Comparison of ENCODE assay signal across 9 mouse cellular contexts in the genomic region with DNA sequence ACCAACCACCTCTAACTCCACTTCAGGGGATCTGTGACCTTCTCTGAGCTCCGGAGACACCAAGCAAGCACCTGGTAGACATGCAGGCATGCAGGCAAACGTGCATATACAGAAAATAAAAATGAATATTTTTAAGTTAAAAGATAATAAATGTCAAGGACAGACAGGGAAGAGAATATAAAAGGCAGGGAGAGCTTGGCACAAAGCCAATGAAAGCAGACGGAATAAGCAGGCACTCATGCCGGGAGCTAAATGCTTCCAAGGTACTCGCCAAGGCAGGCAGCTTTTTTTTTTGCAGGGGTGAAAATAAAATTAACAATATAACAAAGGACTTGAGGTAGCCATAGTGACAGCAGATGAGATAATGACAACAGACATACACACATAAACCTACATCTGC. TPM values are rescaled to one million over a fixed set of nuclear protein-coding genes. Genes with fewer than 3 reads are reported as not detected.
DNase-seq lines count a peak whose midpoint lies in the region; ATAC-seq lines count a peak whose summit lies in the region.
"Had no signal": no experiment of that assay in that cellular context is flagged by ENCODE, and none has a peak within 500 bp of the region (broad histone marks: within the 10 kb centered on the region; RNA-seq: fewer than 3 reads in every experiment).

No protein-coding gene starts in this region.

- H3K9ac ChIP-seq in hindbrain, embryonic 14.5 days, result no peak overlapping the region
- H3K9ac ChIP-seq in hindbrain, embryonic 16.5 days (ENCODE audit: low read depth, low read length), result no peak overlapping the region
- no peak overlapping the region for H3K9ac ChIP-seq in forebrain, embryonic 16.5 days (replicated peaks; ENCODE audit: low read depth, low read length)

- DNase-seq in hindbrain, embryonic 14.5 days (ENCODE audit: low spot score), result peak; percentile 33
- DNase-seq in right cerebral cortex, adult 18-20 months, result peak; percentile 34
- no peak for DNase-seq in right cerebral cortex, postnatal 25 days
- peak; percentile 53 for DNase-seq in testis, postnatal 10 days (ENCODE audit: low spot score)
- DNase-seq in spleen, adult 18-20 months, result no peak
- DNase-seq in ovary, postnatal 14 days (ENCODE audit: low spot score), result no peak

- H3K4me3 ChIP-seq in hindbrain, embryonic 14.5 days (replicated peaks; ENCODE audit: low read length), result no peak overlapping the region
- H3K4me3 ChIP-seq in hindbrain, embryonic 16.5 days (ENCODE audit: low read length), result no peak overlapping the region
- H3K4me3 ChIP-seq in forebrain, embryonic 16.5 days (replicated peaks; ENCODE audit: low read length), result no peak overlapping the region

- 41% methylated on average over 5 of the region's 5 CpGs for WGBS in hindbrain, embryonic 14.5 days
- WGBS in hindbrain, embryonic 16.5 days, result 31% methylated on average over 5 of the region's 5 CpGs
- 18% methylated on average over 5 of the region's 5 CpGs for WGBS in forebrain, embryonic 16.5 days

- no peak overlapping the region for H3K4me2 ChIP-seq in hindbrain, embryonic 14.5 days (replicated peaks)
- no peak overlapping the region for H3K4me2 ChIP-seq in hindbrain, embryonic 16.5 days (ENCODE audit: low read length)
- H3K4me2 ChIP-seq in forebrain, embryonic 16.5 days (ENCODE audit: low read length), result no peak overlapping the region

- H3K9me3 ChIP-seq in hindbrain, embryonic 14.5 days (ENCODE audit: control insufficient read depth, low read length), result no peaks in the 10 kb centered on the region
- H3K9me3 ChIP-seq in hindbrain, embryonic 16.5 days (ENCODE audit: control insufficient read depth, low read length), result no peaks in the 10 kb centered on the region
- no peaks in the 10 kb centered on the region for H3K9me3 ChIP-seq in forebrain, embryonic 16.5 days (ENCODE audit: control insufficient read depth, low read length)

- H3K4me1 ChIP-seq in hindbrain, embryonic 14.5 days (replicated peaks; ENCODE audit: control insufficient read depth, insufficient read depth, low read length), result no peaks in the 10 kb centered on the region
- no peaks in the 10 kb centered on the region for H3K4me1 ChIP-seq in hindbrain, embryonic 16.5 days (ENCODE audit: control insufficient read depth, insufficient read depth, low read depth, low read length)
- H3K4me1 ChIP-seq in forebrain, embryonic 16.5 days (replicated peaks; ENCODE audit: control insufficient read depth, insufficient read depth, low read length), result peaks cover 2% of the 10 kb centered on the region; the same call in 1 of the 2 replicates

- ATAC-seq in hindbrain, embryonic 14.5 days (ENCODE audit: low FRiP score), result no peak
- no peak for ATAC-seq in hindbrain, embryonic 16.5 days
- peak; percentile 77 for ATAC-seq in forebrain, embryonic 16.5 days

- no peak overlapping the region for H3K27ac ChIP-seq in hindbrain, embryonic 14.5 days
- H3K27ac ChIP-seq in hindbrain, embryonic 16.5 days (ENCODE audit: low read depth, low read length), result no peak overlapping the region
- H3K27ac ChIP-seq in forebrain, embryonic 16.5 days (ENCODE audit: low read length), result peak overlapping the region; percentile 65

- peaks cover 27% of the 10 kb centered on the region for H3K36me3 ChIP-seq in hindbrain, embryonic 14.5 days (replicated peaks; ENCODE audit: control insufficient read depth, insufficient read depth)
- H3K36me3 ChIP-seq in hindbrain, embryonic 16.5 days (ENCODE audit: control insufficient read depth, insufficient read depth, low read length), result peaks cover 15% of the 10 kb centered on the region; the same call in 1 of the 2 replicates
- H3K36me3 ChIP-seq in forebrain, embryonic 16.5 days (ENCODE audit: control insufficient read depth, insufficient read depth), result no peaks in the 10 kb centered on the region; the same call in 1 of the 2 replicates

- H3K27me3 ChIP-seq in hindbrain, embryonic 14.5 days (ENCODE audit: control insufficient read depth, insufficient read depth, low read length), result no peaks in the 10 kb centered on the region
- H3K27me3 ChIP-seq in hindbrain, embryonic 16.5 days (replicated peaks; ENCODE audit: control insufficient read depth, insufficient read depth, low read length), result no peaks in the 10 kb centered on the region
- no peaks in the 10 kb centered on the region for H3K27me3 ChIP-seq in forebrain, embryonic 16.5 days (replicated peaks; ENCODE audit: control insufficient read depth, insufficient read depth, low read length)
- H3K27me3 ChIP-seq: CH12.LX had no signal

RNA-seq across cellular contexts. Expression of a gene that starts 10.9 kb away (rescaled TPM):
- 108 and 109 TPM in 2 replicates for polyA plus RNA-seq in hindbrain, embryonic 14.5 days (2014; fragmentation: Nextera tagmentation; extraction: Ambion mirVana)
- 121 and 122 TPM in 2 replicates for polyA plus RNA-seq in hindbrain, embryonic 16.5 days (2015; fragmentation: Nextera tagmentation; extraction: Ambion mirVana)
- 94.8 and 112 TPM in 2 replicates for polyA plus RNA-seq in forebrain, embryonic 16.5 days (2015; fragmentation: Nextera tagmentation; extraction: Ambion mirVana)

RNA-seq across cellular contexts. Expression of a gene that starts 36.5 kb away (rescaled TPM):
- 4.0 and 5.2 TPM in 2 replicates for polyA plus RNA-seq in hindbrain, embryonic 14.5 days (2014; fragmentation: Nextera tagmentation; extraction: Ambion mirVana)
- 6.1 and 6.7 TPM in 2 replicates for polyA plus RNA-seq in hindbrain, embryonic 16.5 days (2015; fragmentation: Nextera tagmentation; extraction: Ambion mirVana)
- 4.8 and 7.6 TPM in 2 replicates for polyA plus RNA-seq in forebrain, embryonic 16.5 days (2015; fragmentation: Nextera tagmentation; extraction: Ambion mirVana)

RNA-seq across cellular contexts. Expression of a gene that starts 43.4 kb away (rescaled TPM):
- polyA plus RNA-seq in hindbrain, embryonic 14.5 days (2014; fragmentation: Nextera tagmentation; extraction: Ambion mirVana), result 1.4 and 1.6 TPM in 2 replicates
- 0.87 and 0.99 TPM in 2 replicates for polyA plus RNA-seq in hindbrain, embryonic 16.5 days (2015; fragmentation: Nextera tagmentation; extraction: Ambion mirVana)
- 1.4 and 1.9 TPM in 2 replicates for polyA plus RNA-seq in forebrain, embryonic 16.5 days (2015; fragmentation: Nextera tagmentation; extraction: Ambion mirVana)

RNA-seq across cellular contexts. Expression of a gene that starts 45.2 kb away (rescaled TPM):
- 7.9 and 8.1 TPM in 2 replicates for polyA plus RNA-seq in hindbrain, embryonic 14.5 days (2014; fragmentation: Nextera tagmentation; extraction: Ambion mirVana)
- polyA plus RNA-seq in hindbrain, embryonic 16.5 days (2015; fragmentation: Nextera tagmentation; extraction: Ambion mirVana), result 6.4 and 7.8 TPM in 2 replicates
- 8.9 and 9.4 TPM in 2 replicates for polyA plus RNA-seq in forebrain, embryonic 16.5 days (2015; fragmentation: Nextera tagmentation; extraction: Ambion mirVana)

Comparison
In these comparisons a context has a peak if more than half of its experiments do, and no peak if none do; other contexts are left out.
1. DNase-seq: peak in hindbrain, embryonic 14.5 days (single experiment), right cerebral cortex, adult 18-20 months (single experiment) and testis, postnatal 10 days (single experiment); none in right cerebral cortex, postnatal 25 days (single experiment), spleen, adult 18-20 months (0 of 2) and ovary, postnatal 14 days (single experiment).